Mouse (Mus musculus): ENCODE data around the gene Jph3.

Gene Jph3

GRCm38 (mm10) chr8:121786542-121786941 is 57.1 kb downstream of the Jph3 start:
- no peak for DNase-seq (ENCODE audit: low spot score)

DNA sequence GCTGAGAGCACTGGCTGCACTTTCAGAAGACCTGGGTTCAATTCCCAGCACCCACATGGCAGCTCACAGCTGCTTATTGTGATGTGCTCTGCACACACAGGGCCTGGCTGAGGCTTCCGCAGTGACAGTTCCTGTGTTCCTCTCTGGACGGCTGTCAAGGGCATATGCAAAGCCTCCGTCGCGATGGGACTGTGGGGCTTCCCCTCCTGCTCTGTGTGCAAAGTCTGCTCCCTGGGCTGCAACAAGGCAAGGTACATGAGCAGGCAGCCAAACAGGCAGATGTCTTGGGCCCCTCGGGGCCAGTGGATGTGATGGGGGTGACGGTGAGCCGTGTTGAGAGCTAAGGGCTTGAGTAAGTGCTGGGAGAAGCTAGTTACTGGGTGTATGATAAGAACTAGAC is 59.4 kb downstream of the Jph3 start:
- DNase-seq (ENCODE audit: low spot score), result no peak

DNA sequence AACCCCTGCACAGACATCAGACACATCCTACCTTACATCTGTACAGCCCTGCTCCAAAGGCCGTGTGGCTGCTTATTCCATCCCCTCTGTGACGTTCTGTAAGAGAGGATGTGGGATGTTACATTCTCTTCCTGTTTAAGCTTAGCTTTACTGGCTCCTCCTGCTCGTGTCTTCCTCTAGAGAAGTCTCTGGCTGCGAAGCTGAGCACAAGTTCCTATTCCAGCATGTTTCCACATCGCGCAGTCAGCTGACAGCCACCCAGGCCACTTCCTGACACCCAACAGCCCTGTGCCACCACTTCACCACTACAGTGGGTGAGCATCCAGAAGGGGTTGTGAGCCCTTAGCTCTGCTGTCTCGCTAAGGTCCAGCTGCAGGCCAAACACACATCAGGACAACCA is 62.7 kb downstream of the Jph3 start:
- DNase-seq (ENCODE audit: low spot score), result no peak

- no peak for DNase-seq (ENCODE audit: low spot score)
Observed at GRCm38 (mm10) chr8:121792627-121793026, 63.2 kb downstream of the Jph3 start.

DNA sequence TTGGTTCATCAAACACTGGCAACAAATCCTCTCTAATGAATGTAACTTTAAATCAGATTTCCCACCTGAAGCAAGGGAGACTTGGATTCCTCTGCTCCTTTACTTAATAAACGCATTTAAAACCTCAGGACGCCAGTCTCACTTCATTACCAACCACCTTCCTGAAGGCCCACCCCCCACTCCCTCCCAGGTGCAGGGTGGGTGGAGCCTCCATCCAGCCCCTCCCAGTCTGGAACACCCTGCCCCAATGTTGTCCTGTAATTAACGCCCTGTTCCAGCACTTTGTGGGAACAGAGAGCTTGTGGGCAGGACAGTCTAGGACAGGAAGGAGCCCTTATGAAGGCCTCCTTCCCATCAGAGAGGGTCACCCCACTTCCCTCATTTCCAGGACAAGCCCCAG is 64.7 kb downstream of the Jph3 start:
- DNase-seq (ENCODE audit: low spot score), result no peak

- no peak for DNase-seq (ENCODE audit: low spot score)
Observed at GRCm38 (mm10) chr8:121795461-121795860, 66.0 kb downstream of the Jph3 start.

- DNase-seq (ENCODE audit: low spot score), result no peak
Observed at GRCm38 (mm10) chr8:121796406-121796805, 67.0 kb downstream of the Jph3 start.

- no peak for DNase-seq (ENCODE audit: low spot score)
Observed at GRCm38 (mm10) chr8:121798401-121798800, 69.0 kb downstream of the Jph3 start.

DNA sequence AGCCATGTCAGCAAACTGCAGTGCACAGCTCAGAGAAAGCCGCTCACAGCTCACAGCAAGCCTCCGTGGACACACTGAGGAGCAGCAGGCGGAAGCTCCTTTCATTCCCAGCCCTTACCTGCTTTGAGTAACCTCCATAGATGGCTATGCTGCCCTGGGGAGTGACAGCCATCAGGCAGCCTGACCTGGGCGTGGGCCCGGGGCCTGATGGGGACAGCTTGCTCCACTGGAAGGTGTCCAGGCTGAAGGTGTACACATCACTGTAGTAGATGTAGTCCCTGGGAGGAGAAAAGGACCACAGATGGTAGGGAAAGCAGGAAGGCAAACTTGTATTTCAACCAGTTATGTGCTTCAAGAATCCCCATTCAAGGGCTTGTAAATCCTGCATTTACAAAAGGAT is 75.4 kb downstream of the Jph3 start:
- DNase-seq (ENCODE audit: low spot score), result no peak

- no peak for DNase-seq (ENCODE audit: low spot score)
Observed at GRCm38 (mm10) chr8:121806126-121806525, 76.7 kb downstream of the Jph3 start.

DNA sequence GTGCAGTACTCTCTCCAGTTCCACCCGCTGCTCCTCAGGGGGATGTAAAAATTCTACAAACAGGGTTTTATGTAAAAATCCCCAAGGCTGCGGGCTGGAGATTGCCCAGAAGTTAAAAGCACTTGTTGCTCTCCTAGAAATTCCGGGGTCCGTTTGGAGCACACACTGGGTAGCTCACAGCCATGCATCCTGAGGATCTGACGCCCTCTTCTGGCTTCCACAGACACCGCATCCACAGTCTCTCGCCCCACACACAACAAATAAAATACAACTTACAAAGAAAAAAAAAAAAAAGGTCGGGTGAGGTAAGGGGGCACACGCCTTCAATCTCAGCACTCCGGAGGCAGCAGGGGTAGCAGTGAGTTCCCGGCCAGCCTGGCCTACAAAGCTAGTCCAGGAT is 78.6 kb downstream of the Jph3 start:
- DNase-seq (ENCODE audit: low spot score), result no peak

- DNase-seq (ENCODE audit: low spot score), result no peak
Observed at GRCm38 (mm10) chr8:121809524-121810155, 80.2 kb downstream of the Jph3 start.

DNA sequence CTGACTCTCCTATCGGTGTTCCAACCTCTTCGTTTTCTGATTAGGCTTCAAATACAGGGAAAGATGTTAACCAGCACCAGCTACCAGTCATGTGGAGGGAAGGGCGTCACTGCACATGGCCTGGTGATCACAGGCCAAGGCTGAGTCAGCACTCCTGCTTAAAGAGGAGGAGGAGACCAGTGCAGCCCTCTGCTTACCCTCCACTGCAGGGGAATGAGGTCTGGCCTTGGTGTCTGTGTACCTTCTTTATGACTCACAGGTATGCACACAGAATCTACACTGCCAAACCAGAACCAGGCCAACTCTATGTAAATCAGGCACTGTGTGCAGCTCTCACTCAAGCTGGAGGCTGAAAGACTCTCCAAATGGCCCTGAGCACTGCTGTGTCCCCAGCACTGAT is 82.1 kb downstream of the Jph3 start:
- no peak for DNase-seq (ENCODE audit: low spot score)

DNA sequence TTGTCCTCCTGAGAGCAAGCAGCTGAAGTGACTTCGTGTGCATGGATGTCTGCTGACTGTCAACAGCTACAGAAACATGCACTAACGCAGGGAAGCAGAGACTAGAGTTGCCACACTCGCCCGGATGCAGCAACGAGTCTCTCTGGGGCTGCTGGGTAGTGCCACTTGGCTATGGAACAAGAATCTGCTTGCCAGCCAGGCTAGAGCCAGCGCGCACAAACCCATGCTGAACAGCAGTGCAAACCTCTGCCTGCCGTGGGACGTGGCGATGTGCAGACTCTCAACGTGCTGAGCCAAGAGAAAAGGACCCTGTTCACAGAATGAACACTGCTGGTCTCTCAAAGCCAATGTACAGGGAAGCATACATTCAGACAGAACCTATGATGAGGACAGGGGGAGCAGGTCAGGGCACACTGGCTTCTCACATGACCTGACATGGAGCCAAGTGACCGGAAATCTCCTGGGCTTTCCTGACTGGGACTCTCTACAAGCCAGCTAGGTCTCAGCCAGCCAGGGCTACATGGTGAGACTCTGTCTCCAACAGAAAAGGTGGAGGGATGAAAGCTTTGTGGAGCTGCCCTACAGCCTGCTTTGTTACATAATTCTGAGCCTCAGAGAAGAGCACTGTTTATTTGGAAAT is 82.6 kb downstream of the Jph3 start:
- peak; percentile 24 for DNase-seq (ENCODE audit: low spot score)

DNA sequence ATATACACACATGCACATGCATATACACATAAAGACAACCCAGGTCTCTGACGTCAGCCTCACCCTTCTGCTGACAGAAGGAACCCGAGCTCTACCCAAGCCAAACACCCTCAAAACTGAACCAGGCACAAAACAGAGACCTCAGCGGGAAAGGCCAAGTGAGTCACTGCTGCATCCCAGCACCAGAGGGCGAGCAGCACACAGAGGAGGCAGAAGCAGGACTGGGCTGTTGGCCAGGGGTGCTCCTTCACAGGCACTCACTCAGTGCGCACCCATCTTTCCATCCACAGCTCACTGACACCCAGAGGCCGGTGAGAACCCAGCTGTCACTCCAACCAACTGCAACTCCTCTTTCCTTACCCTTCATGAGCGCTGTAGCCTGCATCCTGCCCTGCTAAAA is 88.8 kb downstream of the Jph3 start:
- DNase-seq (ENCODE audit: low spot score), result peak; percentile 46

DNA sequence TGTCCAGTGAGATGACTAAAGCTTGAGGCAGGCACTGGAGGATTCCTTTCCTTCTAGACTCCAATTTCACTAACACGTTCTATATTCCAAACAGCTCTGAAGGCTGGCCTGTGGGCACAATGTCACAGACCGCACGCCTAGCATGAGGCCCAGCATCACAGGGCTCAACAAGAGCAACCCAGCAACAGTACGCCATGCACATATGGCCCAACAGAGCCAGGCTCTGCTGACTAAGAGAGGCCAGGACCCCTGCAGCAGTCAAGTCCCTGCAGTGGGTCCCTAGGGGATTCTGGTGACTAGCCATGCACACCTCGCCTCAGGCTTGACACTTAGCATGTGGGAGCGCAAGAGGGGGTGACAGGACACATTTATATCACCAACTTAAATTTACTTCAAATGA is 91.4 kb downstream of the Jph3 start:
- no peak for DNase-seq (ENCODE audit: low spot score)

GRCm38 (mm10) chr8:121821320-121821719 is 91.9 kb downstream of the Jph3 start:
- no peak for DNase-seq (ENCODE audit: low spot score)

- DNase-seq (ENCODE audit: low spot score), result no peak
Observed at GRCm38 (mm10) chr8:121821770-121822169, 92.3 kb downstream of the Jph3 start.

DNA sequence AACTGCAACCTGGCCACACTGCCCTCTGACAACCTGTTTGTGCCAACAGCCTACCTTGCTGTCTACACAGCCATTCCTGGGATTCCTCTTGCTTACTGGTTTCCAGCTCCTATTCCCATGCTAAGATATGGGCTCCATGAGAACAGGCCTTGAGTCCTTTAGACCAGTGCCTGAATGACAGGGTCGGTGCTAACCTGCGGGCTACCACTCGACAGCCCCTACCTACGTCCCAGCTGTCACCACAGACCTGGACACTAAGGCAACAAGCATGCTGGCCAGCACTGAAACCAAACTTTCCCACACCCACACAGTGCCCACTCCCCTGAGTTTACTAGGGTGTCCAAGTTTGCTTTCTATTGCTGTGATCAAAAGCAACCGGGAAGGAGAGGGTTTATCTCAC is 98.3 kb downstream of the Jph3 start:
- DNase-seq (ENCODE audit: low spot score), result no peak

DNA sequence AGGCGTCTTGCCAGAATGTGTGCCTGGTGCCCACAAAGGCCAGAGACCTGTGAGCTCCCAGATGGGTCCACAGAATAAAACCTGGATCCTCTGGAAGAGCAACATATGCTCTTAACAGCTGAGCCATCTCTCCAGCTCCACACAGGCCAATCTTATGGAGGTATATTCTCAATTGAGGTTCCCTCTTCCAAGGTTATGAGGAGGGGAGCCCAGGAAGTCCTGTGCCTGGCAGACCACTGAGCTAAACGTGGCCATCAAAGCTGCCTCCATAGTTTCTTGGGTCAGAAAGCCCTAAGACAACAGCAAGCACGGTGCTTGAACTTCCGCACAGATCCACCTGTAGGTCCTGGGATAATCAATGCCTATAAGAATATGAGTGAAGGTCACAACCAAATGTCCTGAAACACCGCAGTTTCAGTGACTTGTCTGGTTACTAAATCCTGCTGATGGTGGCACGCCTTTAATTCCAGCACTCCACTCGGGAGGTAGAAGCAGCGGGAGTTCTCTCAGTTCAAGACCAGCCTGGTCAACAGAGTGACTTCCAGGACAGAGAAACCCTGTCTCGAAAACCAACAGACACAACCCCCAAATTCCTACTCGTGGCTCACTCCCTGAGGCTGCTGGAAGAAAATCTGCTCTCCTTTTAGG is 99.1 kb downstream of the Jph3 start:
- DNase-seq (ENCODE audit: low spot score), result no peak

GRCm38 (mm10) chr8:121829048-121829776 is 99.8 kb downstream of the Jph3 start, which contains the start of gene Klhdc4:
Klhdc4 (minus strand) TSS chr8:121829569.
- DNase-seq (ENCODE audit: low spot score), result peak; percentile 93

DNA sequence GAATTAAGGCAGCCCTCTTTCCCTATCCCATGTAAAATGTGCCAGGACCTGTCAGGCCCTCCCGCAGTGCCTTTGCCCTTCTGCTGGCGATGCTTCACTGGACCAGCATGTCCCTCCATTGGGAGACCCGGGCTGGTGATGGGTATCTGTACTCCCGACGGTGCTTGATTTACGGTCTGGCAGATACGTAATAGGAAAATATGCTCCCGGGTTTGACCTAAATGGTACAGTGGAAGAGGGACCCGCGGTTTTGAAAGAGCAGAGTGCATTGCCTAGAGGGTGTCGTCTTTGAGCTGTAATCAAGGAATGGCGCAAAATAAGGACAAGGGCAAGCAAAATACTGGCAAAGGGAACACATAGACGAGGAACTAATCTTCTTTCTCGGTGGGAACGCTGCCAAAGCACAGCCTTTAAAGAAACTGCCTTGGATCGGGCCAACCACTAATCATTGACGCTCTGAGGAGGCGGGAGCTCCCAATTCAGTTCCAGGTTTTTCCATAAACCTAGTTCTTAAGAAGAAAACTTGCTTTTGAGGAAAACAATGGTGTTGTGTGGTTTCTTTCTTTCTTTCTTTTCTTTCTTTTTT is 100.4 kb downstream of the Jph3 start:
- DNase-seq (ENCODE audit: low spot score), result peak; percentile 70
